Mouse (Mus musculus) megakaryocyte, embryonic 14.5 days (primary cell): Measurements from ENCODE around the gene Cntn1. TPM values are rescaled to one million over a fixed set of nuclear protein-coding genes. Genes with fewer than 3 reads are reported as not detected.
"Not testable (repeated sequence)": the region's sequence is repeated elsewhere in the genome, so short reads cannot be mapped to it uniquely, and the experiment has no call there.

Experiments used
- H3K27me3 ChIP-seq: replicated peaks from 2 replicates; pipeline ENCODE3; 2012; ENCODE audit warnings: inconsistent platforms
- H3K36me3 ChIP-seq: replicated peaks from 2 replicates; pipeline ENCODE3; 2012; ENCODE audit warnings: low read length, inconsistent platforms, mixed read lengths
- H3K4me1 ChIP-seq: 2 replicates; pipeline ENCODE4 v1.6.1; 2012; ENCODE audit warnings: inconsistent platforms
- H3K4me3 ChIP-seq: replicated peaks from 2 replicates; pipeline ENCODE3; 2012; ENCODE audit warnings: moderate library complexity, mild to moderate bottlenecking, inconsistent platforms
- H3K9me3 ChIP-seq: 2 replicates; pipeline ENCODE4 v1.6.1; 2012; ENCODE audit warnings: inconsistent platforms
- FLI1 ChIP-seq: IDR thresholded peaks from 2 replicates; pipeline ENCODE4 v1.6.1; 2012; ENCODE audit warnings: low read length, inconsistent platforms, mixed read lengths
- GATA1 ChIP-seq: IDR thresholded peaks from 3 replicates; pipeline ENCODE4 v1.6.1; 2012; ENCODE audit warnings: mixed read lengths, low read length, inconsistent platforms, borderline replicate concordance
- polyA plus RNA-seq: library from polyadenylated mRNA; stranded (reverse); fragments of >175 nt; gene quantifications from 2 replicates; pipeline ENCODE4 v1.2.3, GENCODE M21; 2012; ENCODE audit warnings: low replicate concordance; ENCODE audit not compliant: insufficient read depth

The Cntn1 gene
- polyA plus RNA-seq, 1 experiment = not detected

- H3K4me3 ChIP-seq = no peak overlapping the region
- TF ChIP-seq GATA1 = no peak
- TF ChIP-seq FLI1 = no peak
- H3K27me3 ChIP-seq = no peaks in the 10 kb centered on the region
- no peaks in the 10 kb centered on the region for H3K36me3 ChIP-seq
- H3K4me1 ChIP-seq = no peaks in the 10 kb centered on the region
- peaks cover 7% of the 10 kb centered on the region; the same call in 1 of the 2 replicates for H3K9me3 ChIP-seq
Measured at GRCm38 (mm10) chr15:92304221-92304620, 253.3 kb downstream of the Cntn1 start.

- Histone ChIP-seq H3K36me3 (no peaks in the 10 kb centered on the region), H3K4me3 (no peak overlapping the region), H3K27me3 (no peaks in the 10 kb centered on the region)
Measured at GRCm38 (mm10) chr15:92321959-92322358, 271.0 kb downstream of the Cntn1 start.

GRCm38 (mm10) chr15:92327111-92327510, 276.1 kb downstream of the Cntn1 start:
- Histone ChIP-seq H3K27me3 (no peaks in the 10 kb centered on the region), H3K9me3 (peaks cover 7% of the 10 kb centered on the region), H3K36me3 (no peaks in the 10 kb centered on the region), H3K4me3 (no peak overlapping the region), H3K4me1 (no peaks in the 10 kb centered on the region)
- TF ChIP-seq FLI1 (no peak), GATA1 (no peak)

More at GRCm38 (mm10) chr15:92321959-92322358, 271.0 kb downstream of the Cntn1 start:
- H3K9me3 ChIP-seq = peaks cover 7% of the 10 kb centered on the region
- TF ChIP-seq FLI1 = no peak
- TF ChIP-seq GATA1 = no peak
- no peaks in the 10 kb centered on the region for H3K4me1 ChIP-seq

DNA sequence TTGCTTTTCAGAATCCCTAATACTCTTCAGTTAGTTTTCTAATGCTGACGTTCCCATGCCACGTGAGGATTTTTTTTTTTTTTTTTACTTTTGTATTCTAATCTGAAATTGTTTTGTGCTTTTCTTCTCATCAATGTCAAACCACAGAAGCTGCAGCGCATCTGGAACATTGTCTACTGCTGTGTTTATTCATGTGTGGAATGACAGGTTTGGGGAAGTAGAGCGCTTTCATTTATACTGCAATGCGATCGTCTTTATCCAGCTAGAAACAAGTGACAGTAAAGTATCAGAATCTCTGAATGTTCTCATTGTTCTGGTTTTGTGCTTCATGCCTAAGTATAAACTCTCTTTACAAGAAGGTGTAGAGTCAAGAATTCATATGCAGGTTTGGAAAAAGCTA, 289.3 kb downstream of the Cntn1 start:
- H3K36me3 ChIP-seq = no peaks in the 10 kb centered on the region
- no peaks in the 10 kb centered on the region for H3K4me1 ChIP-seq
- no peaks in the 10 kb centered on the region for H3K27me3 ChIP-seq
- peaks cover 16% of the 10 kb centered on the region for H3K9me3 ChIP-seq
- H3K4me3 ChIP-seq = no peak overlapping the region
- TF ChIP-seq FLI1 = no peak
- no peak for TF ChIP-seq GATA1

- H3K4me3 ChIP-seq = no peak overlapping the region
- no peaks in the 10 kb centered on the region for H3K27me3 ChIP-seq
- H3K9me3 ChIP-seq = peaks cover 21% of the 10 kb centered on the region
- no peak for TF ChIP-seq FLI1
- TF ChIP-seq GATA1 = no peak
- no peaks in the 10 kb centered on the region for H3K36me3 ChIP-seq
- H3K4me1 ChIP-seq = no peaks in the 10 kb centered on the region
Measured at GRCm38 (mm10) chr15:92341424-92341823, 290.5 kb downstream of the Cntn1 start.

GRCm38 (mm10) chr15:92344136-92344869, 293.3 kb downstream of the Cntn1 start:
- H3K9me3 ChIP-seq = peaks cover 20% of the 10 kb centered on the region
- H3K4me3 ChIP-seq = peak overlapping the region; percentile 64
- TF ChIP-seq FLI1 = no peak
- no peak for TF ChIP-seq GATA1
- H3K4me1 ChIP-seq = no peaks in the 10 kb centered on the region
- no peaks in the 10 kb centered on the region for H3K36me3 ChIP-seq
- H3K27me3 ChIP-seq = no peaks in the 10 kb centered on the region

GRCm38 (mm10) chr15:92347426-92347825, 296.5 kb downstream of the Cntn1 start:
- Histone ChIP-seq H3K9me3 (peaks cover 27% of the 10 kb centered on the region), H3K27me3 (no peaks in the 10 kb centered on the region), H3K36me3 (no peaks in the 10 kb centered on the region), H3K4me3 (no peak overlapping the region), H3K4me1 (no peaks in the 10 kb centered on the region)
- TF ChIP-seq FLI1 (no peak), GATA1 (no peak)

GRCm38 (mm10) chr15:92347902-92348301, 296.9 kb downstream of the Cntn1 start:
- Histone ChIP-seq H3K36me3 (no peaks in the 10 kb centered on the region), H3K4me1 (no peaks in the 10 kb centered on the region)

GRCm38 (mm10) chr15:92348453-92348852, 297.5 kb downstream of the Cntn1 start:
- H3K9me3 ChIP-seq = peaks cover 27% of the 10 kb centered on the region
- H3K36me3 ChIP-seq, H3K27me3 ChIP-seq, H3K4me1 ChIP-seq, H3K4me3 ChIP-seq: not testable (repeated sequence)

More at GRCm38 (mm10) chr15:92347902-92348301, 296.9 kb downstream of the Cntn1 start:
- no peak overlapping the region for H3K4me3 ChIP-seq
- H3K27me3 ChIP-seq = no peaks in the 10 kb centered on the region
- H3K9me3 ChIP-seq = peaks cover 27% of the 10 kb centered on the region
- TF ChIP-seq GATA1 (no peak), FLI1 (no peak)

DNA sequence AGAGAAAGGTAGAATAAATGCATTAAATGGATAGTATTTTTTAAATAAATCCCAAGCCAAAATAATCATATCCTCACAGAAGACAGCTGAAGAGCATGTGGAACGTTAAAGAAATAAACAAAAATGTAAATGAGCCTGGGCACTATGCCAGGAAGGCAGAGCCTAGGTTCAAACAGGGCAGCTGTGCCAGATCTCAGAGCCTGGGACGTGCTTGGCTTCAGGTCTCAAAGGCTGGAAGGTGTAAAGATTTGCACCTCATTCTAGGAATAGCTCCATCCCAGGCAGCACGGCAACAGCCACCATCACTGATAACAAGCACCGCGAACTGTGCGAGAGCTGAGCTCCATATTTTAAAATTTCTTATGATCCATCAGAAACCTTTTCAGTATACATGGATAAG, 313.2 kb downstream of the Cntn1 start:
- H3K27me3 ChIP-seq = no peaks in the 10 kb centered on the region
- H3K36me3 ChIP-seq = no peaks in the 10 kb centered on the region
- no peak for TF ChIP-seq FLI1
- no peaks in the 10 kb centered on the region for H3K4me1 ChIP-seq
- no peak overlapping the region for H3K4me3 ChIP-seq
- peaks cover 4% of the 10 kb centered on the region for H3K9me3 ChIP-seq
